Mouse (Mus musculus): ENCODE data around the gene Ppp4c. TPM values are rescaled to one million over a fixed set of nuclear protein-coding genes. Genes with fewer than 3 reads are reported as not detected.
A peak's percentile ranks its signal among the peaks of the same experiment; 100 is the strongest.

Gene Ppp4c
- total and polyA plus RNA-seq, 2 experiments = 45.8 to 97.2 TPM

DNA sequence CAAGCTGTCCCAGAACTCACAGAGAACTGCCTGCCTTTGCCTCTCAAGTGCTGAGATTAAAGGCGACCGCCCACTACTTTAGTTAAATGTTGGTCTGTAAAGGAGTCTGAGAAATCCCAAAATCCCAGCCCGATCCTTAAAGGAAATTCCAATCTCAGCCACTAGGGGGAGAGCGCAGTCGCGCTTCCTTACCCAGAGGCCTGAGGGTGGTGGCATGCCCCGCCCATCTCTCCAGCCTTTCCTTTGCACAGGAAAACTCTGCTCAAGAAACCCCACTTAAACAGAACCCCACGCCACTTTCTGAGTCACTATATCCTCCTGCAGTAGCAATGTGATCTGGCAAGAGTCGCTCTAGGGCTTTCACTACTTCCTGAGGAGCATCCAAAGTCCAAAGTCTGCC lies 37.4 kb downstream of the Ppp4c start:
- Histone ChIP-seq H3K4me3 (ENCODE audit: insufficient read depth, low read depth, low read length) (no peak overlapping the region), H3K27ac (replicated peaks; ENCODE audit: insufficient read depth, low read depth, low read length) (no peak overlapping the region), H3K36me3 (ENCODE audit: control insufficient read depth, insufficient read depth, low read length) (no peaks in the 10 kb centered on the region), H3K27me3 (ENCODE audit: control insufficient read depth, insufficient read depth, low read length) (no peaks in the 10 kb centered on the region), H3K79me2 (ENCODE audit: control insufficient read depth, insufficient read depth, low read length) (peaks cover 3% of the 10 kb centered on the region; the same call in 1 of the 2 replicates), H3K4me1 (ENCODE audit: control insufficient read depth, insufficient read depth, low read length) (peaks cover 6% of the 10 kb centered on the region), H3K9ac (ENCODE audit: low read depth, low read length) (peak overlapping the region; percentile 33; the same call in 1 of the 2 replicates)
- under 1% methylated on average over 9 of the region's 9 CpGs for WGBS
- no peak for TF ChIP-seq POLR2A (IDR thresholded peaks at IDR 0.05; ENCODE audit: extremely low read depth, insufficient read depth, low read length)
- TF ChIP-seq CTCF (IDR thresholded peaks at IDR 0.05; ENCODE audit: low read depth, low read length) = peak; percentile 90
- peak; percentile 54 for DNase-seq (ENCODE audit: extremely low read depth, low read depth, low spot score)

DNA sequence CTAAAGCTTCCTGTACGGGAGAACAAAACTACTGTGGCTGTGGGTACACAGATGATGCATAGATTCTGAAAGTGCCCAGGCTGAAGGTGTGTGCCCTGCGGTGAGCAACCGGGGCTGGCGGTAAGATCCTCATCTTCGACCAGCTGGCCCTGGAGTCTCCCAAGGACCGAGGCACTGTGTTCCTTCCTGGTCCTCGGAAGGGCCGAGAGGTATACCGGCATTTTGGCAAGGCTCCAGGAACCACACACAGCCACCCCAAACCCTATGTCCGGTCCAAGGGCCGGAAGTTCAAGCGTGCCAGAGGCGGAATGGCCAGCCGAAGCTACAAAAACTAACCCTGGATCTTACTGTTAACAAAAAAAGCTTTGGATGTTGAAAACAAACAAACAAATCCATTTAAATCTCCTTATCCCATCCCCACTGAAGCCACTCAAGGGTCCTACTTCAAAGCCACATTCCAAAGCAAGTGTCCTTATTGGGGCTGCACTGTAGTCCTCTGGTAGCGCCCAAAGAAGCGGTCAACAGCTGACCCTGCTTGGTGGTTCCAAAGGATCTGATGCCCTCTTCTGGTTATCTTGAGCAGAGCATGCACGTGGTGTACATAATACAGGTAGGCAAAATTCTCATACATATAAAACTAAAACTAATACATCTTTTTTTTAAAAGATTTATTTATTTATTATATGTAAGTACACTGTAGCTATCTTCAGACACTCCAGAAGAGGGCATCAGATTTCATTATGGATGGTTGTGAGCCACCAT lies 42.5 kb downstream of the Ppp4c start:
- Histone ChIP-seq H3K27ac (replicated peaks; ENCODE audit: insufficient read depth, low read depth, low read length) (no peak overlapping the region), H3K36me3 (ENCODE audit: control insufficient read depth, insufficient read depth, low read length) (no peaks in the 10 kb centered on the region), H3K9ac (ENCODE audit: low read depth, low read length) (no peak overlapping the region), H3K27me3 (ENCODE audit: control insufficient read depth, insufficient read depth, low read length) (no peaks in the 10 kb centered on the region), H3K79me2 (ENCODE audit: control insufficient read depth, insufficient read depth, low read length) (no peaks in the 10 kb centered on the region), H3K4me1 (ENCODE audit: control insufficient read depth, insufficient read depth, low read length) (peaks cover 10% of the 10 kb centered on the region), H3K4me3 (ENCODE audit: insufficient read depth, low read depth, low read length) (no peak overlapping the region)
- no peak for DNase-seq (ENCODE audit: extremely low read depth, low read depth, low spot score)
- TF ChIP-seq CTCF (IDR thresholded peaks at IDR 0.05; ENCODE audit: low read depth, low read length) (0 out of 2 replicates have a peak, but pooled peaks have one; percentile 7), POLR2A (IDR thresholded peaks at IDR 0.05; ENCODE audit: extremely low read depth, insufficient read depth, low read length) (no peak)
- WGBS = 91% methylated on average over 17 of the region's 17 CpGs

GRCm38 (mm10) chr7:126748824-126749223 lies 43.5 kb downstream of the Ppp4c start:
- Histone ChIP-seq H3K79me2 (ENCODE audit: control insufficient read depth, insufficient read depth, low read length) (no peaks in the 10 kb centered on the region), H3K27ac (replicated peaks; ENCODE audit: insufficient read depth, low read depth, low read length) (no peak overlapping the region), H3K27me3 (ENCODE audit: control insufficient read depth, insufficient read depth, low read length) (no peaks in the 10 kb centered on the region), H3K4me3 (ENCODE audit: insufficient read depth, low read depth, low read length) (no peak overlapping the region), H3K4me1 (ENCODE audit: control insufficient read depth, insufficient read depth, low read length) (peaks cover 8% of the 10 kb centered on the region), H3K36me3 (ENCODE audit: control insufficient read depth, insufficient read depth, low read length) (no peaks in the 10 kb centered on the region), H3K9ac (ENCODE audit: low read depth, low read length) (no peak overlapping the region)
- WGBS = 70% methylated on average over 7 of the region's 7 CpGs
- TF ChIP-seq POLR2A (IDR thresholded peaks at IDR 0.05; ENCODE audit: extremely low read depth, insufficient read depth, low read length) (no peak), CTCF (IDR thresholded peaks at IDR 0.05; ENCODE audit: low read depth, low read length) (no peak)
- no peak for DNase-seq (ENCODE audit: extremely low read depth, low read depth, low spot score)

GRCm38 (mm10) chr7:126746798-126747197 lies 45.5 kb downstream of the Ppp4c start:
- TF ChIP-seq POLR2A (IDR thresholded peaks at IDR 0.05; ENCODE audit: extremely low read depth, insufficient read depth, low read length) = no peak
- no peak for TF ChIP-seq CTCF (IDR thresholded peaks at IDR 0.05; ENCODE audit: low read depth, low read length)
- Histone ChIP-seq H3K27me3 (ENCODE audit: control insufficient read depth, insufficient read depth, low read length) (no peaks in the 10 kb centered on the region), H3K27ac (replicated peaks; ENCODE audit: insufficient read depth, low read depth, low read length) (peak overlapping the region; percentile 54), H3K79me2 (ENCODE audit: control insufficient read depth, insufficient read depth, low read length) (no peaks in the 10 kb centered on the region), H3K36me3 (ENCODE audit: control insufficient read depth, insufficient read depth, low read length) (no peaks in the 10 kb centered on the region), H3K9ac (ENCODE audit: low read depth, low read length) (peak overlapping the region; percentile 46), H3K4me1 (ENCODE audit: control insufficient read depth, insufficient read depth, low read length) (peaks cover 8% of the 10 kb centered on the region), H3K4me3 (ENCODE audit: insufficient read depth, low read depth, low read length) (peak overlapping the region; percentile 19; the same call in 1 of the 2 replicates)
- DNase-seq (ENCODE audit: extremely low read depth, low read depth, low spot score) = peak; percentile 97
- WGBS = 3% methylated on average over 6 of the region's 6 CpGs

- H3K4me3 ChIP-seq (ENCODE audit: insufficient read depth, low read depth, low read length) = peak overlapping the region; percentile 19
- H3K9ac ChIP-seq (ENCODE audit: low read depth, low read length) = peak overlapping the region; percentile 2; the same call in 1 of the 2 replicates
- H3K79me2 ChIP-seq (ENCODE audit: control insufficient read depth, insufficient read depth, low read length) = no peaks in the 10 kb centered on the region
- DNase-seq (ENCODE audit: extremely low read depth, low read depth, low spot score) = peak; percentile 65
- H3K27me3 ChIP-seq (ENCODE audit: control insufficient read depth, insufficient read depth, low read length) = no peaks in the 10 kb centered on the region
- 27% methylated on average over 12 of the region's 12 CpGs for WGBS
- H3K36me3 ChIP-seq (ENCODE audit: control insufficient read depth, insufficient read depth, low read length) = no peaks in the 10 kb centered on the region
- peak overlapping the region; percentile 54 for H3K27ac ChIP-seq (replicated peaks; ENCODE audit: insufficient read depth, low read depth, low read length)
- peaks cover 8% of the 10 kb centered on the region for H3K4me1 ChIP-seq (ENCODE audit: control insufficient read depth, insufficient read depth, low read length)
- TF ChIP-seq POLR2A (IDR thresholded peaks at IDR 0.05; ENCODE audit: extremely low read depth, insufficient read depth, low read length) (no peak), CTCF (IDR thresholded peaks at IDR 0.05; ENCODE audit: low read depth, low read length) (no peak)
Measured at GRCm38 (mm10) chr7:126746066-126746465, 46.2 kb downstream of the Ppp4c start.

- no peaks in the 10 kb centered on the region for H3K79me2 ChIP-seq (ENCODE audit: control insufficient read depth, insufficient read depth, low read length)
- no peak for TF ChIP-seq CTCF (IDR thresholded peaks at IDR 0.05; ENCODE audit: low read depth, low read length)
- no peak for TF ChIP-seq POLR2A (IDR thresholded peaks at IDR 0.05; ENCODE audit: extremely low read depth, insufficient read depth, low read length)
- 93% methylated on average over 13 of the region's 13 CpGs for WGBS
- no peak overlapping the region for H3K9ac ChIP-seq (ENCODE audit: low read depth, low read length)
- H3K4me3 ChIP-seq (ENCODE audit: insufficient read depth, low read depth, low read length) = no peak overlapping the region
- no peaks in the 10 kb centered on the region for H3K36me3 ChIP-seq (ENCODE audit: control insufficient read depth, insufficient read depth, low read length)
- peaks cover 4% of the 10 kb centered on the region for H3K4me1 ChIP-seq (ENCODE audit: control insufficient read depth, insufficient read depth, low read length)
- H3K27me3 ChIP-seq (ENCODE audit: control insufficient read depth, insufficient read depth, low read length) = no peaks in the 10 kb centered on the region
- DNase-seq (ENCODE audit: extremely low read depth, low read depth, low spot score) = no peak
- H3K27ac ChIP-seq (replicated peaks; ENCODE audit: insufficient read depth, low read depth, low read length) = no peak overlapping the region
Measured at GRCm38 (mm10) chr7:126741964-126742482, 50.3 kb downstream of the Ppp4c start.

Measured in liver, adult 2 months (tissue).